ENCODE assay signal across 16 mouse cellular contexts in the genomic region with DNA sequence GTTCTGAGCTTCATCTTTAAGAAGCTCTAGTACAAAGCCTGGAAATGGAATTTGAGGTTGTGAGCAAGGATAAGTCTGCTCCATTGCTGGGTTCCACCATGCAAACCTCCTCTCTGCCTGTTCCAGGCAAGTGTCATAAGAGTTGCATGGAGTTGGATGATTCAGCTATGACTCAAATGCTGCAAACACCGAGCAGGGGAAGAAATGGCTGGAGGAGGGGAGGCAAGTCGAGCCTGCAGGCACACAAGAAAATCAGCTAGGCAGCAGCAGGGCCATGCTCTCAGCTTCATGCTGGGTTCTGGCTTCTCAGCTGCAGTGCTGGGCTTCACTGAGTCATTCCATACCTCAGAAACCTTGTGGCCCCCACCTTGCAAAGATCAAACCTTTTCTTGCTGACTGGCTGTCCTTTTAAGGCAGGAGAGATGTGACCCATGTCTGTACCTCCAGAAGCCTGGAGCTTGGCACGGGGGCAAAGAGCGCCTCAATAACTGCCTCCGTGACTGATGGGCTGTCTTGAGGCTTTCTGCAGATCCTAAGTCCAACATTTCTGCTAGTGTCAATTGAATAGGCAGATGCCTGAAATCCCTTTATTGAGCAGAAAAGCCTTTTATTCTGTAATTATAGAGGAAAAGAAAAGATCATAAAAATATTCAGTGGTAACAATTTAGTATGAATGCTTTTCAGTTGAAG.
DNase-seq lines count a peak whose midpoint lies in the region; ATAC-seq and TF ChIP-seq lines count a peak whose summit lies in the region.
"Had no signal": no experiment of that assay in that cellular context is flagged by ENCODE, and none has a peak within 500 bp of the region (broad histone marks: within the 10 kb centered on the region; RNA-seq: fewer than 3 reads in every experiment).

No protein-coding gene starts in this region.

- H3K27ac ChIP-seq in heart, adult 2 months, result no peak overlapping the region
- H3K27ac ChIP-seq: limb, embryonic 12.5 days; neural tube, embryonic 12.5 days had no signal

- TF ChIP-seq CTCF in heart, adult 2 months (IDR thresholded peaks at IDR 0.05), result no peak

- H3K4me3 ChIP-seq in heart, adult 2 months, result no peak overlapping the region
- H3K4me3 ChIP-seq: limb, embryonic 12.5 days; neural tube, embryonic 12.5 days had no signal

- H3K36me3 ChIP-seq in heart, adult 2 months (ENCODE audit: control insufficient read depth, insufficient read depth, low read length), result no peaks in the 10 kb centered on the region
- H3K36me3 ChIP-seq: limb, embryonic 12.5 days; neural tube, embryonic 12.5 days had no signal

- DNase-seq in cerebellum, postnatal 25 days, result peak; percentile 29 to 30
- DNase-seq in cerebellum, adult 9-11 months, result no peak
- DNase-seq in layer of hippocampus, adult 11-12 months (ENCODE audit: low spot score), result peak; percentile 14
- no peak for DNase-seq in layer of hippocampus, postnatal 36 days
- peak; percentile 43 for DNase-seq in adrenal gland, adult 2 months
- DNase-seq in left cerebral cortex, postnatal 36 days (ENCODE audit: low spot score in 2 of 2), result peak; percentile 37 to 46
- no peak for DNase-seq in heart, adult 2 months
- DNase-seq: B cell, adult 2 months; gastrocnemius, postnatal 36 days; retina, postnatal 1 day; thymus, postnatal 25 days had no signal

- no peak for ATAC-seq in granulocyte monocyte progenitor cell, adult 5-6 weeks (replicated peaks; ENCODE audit: poor library complexity, severe bottlenecking)
- ATAC-seq: activated CD4-positive, CD25-positive, alpha-beta regulatory T cell, adult 4 months; midbrain, embryonic 16.5 days had no signal

- no peaks in the 10 kb centered on the region for H3K79me2 ChIP-seq in heart, adult 2 months (replicated peaks; ENCODE audit: control insufficient read depth, insufficient read depth, low read length)

- 61% methylated on average over 5 of the region's 5 CpGs for WGBS in heart, adult 2 months

- intact Hi-C loops in left cerebral cortex, postnatal 36 days (cut with DNase I), result no loop called here
- intact Hi-C loops in heart, adult 2 months (cut with DNase I), result no loop called here

- TF ChIP-seq EP300 in heart, adult 2 months (IDR thresholded peaks at IDR 0.05; ENCODE audit: insufficient read depth, low read depth, low read length), result no peak

- TF ChIP-seq POLR2A in heart, adult 2 months (IDR thresholded peaks at IDR 0.05; ENCODE audit: insufficient read depth, low read depth, low read length), result no peak

- no peaks in the 10 kb centered on the region for H3K4me1 ChIP-seq in heart, adult 2 months (ENCODE audit: control insufficient read depth, insufficient read depth, low read length)
- H3K4me1 ChIP-seq: limb, embryonic 12.5 days; neural tube, embryonic 12.5 days had no signal

- H3K9ac ChIP-seq in heart, adult 2 months (ENCODE audit: low read depth, low read length), result no peak overlapping the region
- H3K9ac ChIP-seq: limb, embryonic 12.5 days; neural tube, embryonic 12.5 days had no signal

- H3K27me3 ChIP-seq in heart, adult 2 months (ENCODE audit: control insufficient read depth, insufficient read depth, low read length), result no peaks in the 10 kb centered on the region
- H3K27me3 ChIP-seq: limb, embryonic 12.5 days; neural tube, embryonic 12.5 days had no signal

Comparison
In these comparisons a context has a peak if more than half of its experiments do, and no peak if none do; other contexts are left out.
1. DNase-seq: peak in cerebellum, postnatal 25 days (2 of 2), layer of hippocampus, adult 11-12 months (single experiment), adrenal gland, adult 2 months (single experiment) and left cerebral cortex, postnatal 36 days (2 of 2); none in cerebellum, adult 9-11 months (single experiment), layer of hippocampus, postnatal 36 days (0 of 2) and heart, adult 2 months (0 of 2).